Mouse (Mus musculus) heart, adult 2 months (tissue): ENCODE results near the gene Masp1. TPM values are rescaled to one million over a fixed set of nuclear protein-coding genes. Genes with fewer than 3 reads are reported as not detected.

ENCODE experiments used
- DNase-seq, 2 experiments: peaks; one replicate each; pipeline ENCODE4 v3.0.0; 2021
- H3K27ac ChIP-seq: fragments of 200-600 bp; 2 replicates; pipeline ENCODE4 v1.8.1; 2022
- H3K27me3 ChIP-seq: fragments of 200-500 bp; 2 replicates; pipeline ENCODE4 v1.6.1; 2012; ENCODE audit warnings: mild to moderate bottlenecking, low read length, inconsistent platforms, mixed read lengths; ENCODE audit not compliant: control insufficient read depth, insufficient read depth
- H3K36me3 ChIP-seq: fragments of 200-500 bp; 2 replicates; pipeline ENCODE4 v1.6.1; 2012; ENCODE audit warnings: low read length, inconsistent platforms; ENCODE audit not compliant: control insufficient read depth, insufficient read depth
- H3K4me1 ChIP-seq: fragments of 200-500 bp; 2 replicates; pipeline ENCODE4 v1.6.1; 2011; ENCODE audit warnings: low read length; ENCODE audit not compliant: control insufficient read depth, insufficient read depth
- H3K4me3 ChIP-seq: fragments of 200-600 bp; 2 replicates; pipeline ENCODE4 v1.8.1; 2022
- H3K79me2 ChIP-seq: fragments of 200-500 bp; replicated peaks from 2 replicates; pipeline ENCODE4 v1.6.1; 2012; ENCODE audit warnings: mild to moderate bottlenecking, inconsistent platforms, low read length, moderate library complexity, mixed read lengths; ENCODE audit not compliant: control insufficient read depth, insufficient read depth
- H3K9ac ChIP-seq: fragments of 200-500 bp; 2 replicates; pipeline ENCODE4 v1.6.1; 2012; ENCODE audit warnings: low read depth, mild to moderate bottlenecking, control low read depth, inconsistent platforms, low read length, mixed read lengths
- CTCF ChIP-seq: fragments of 200-600 bp; IDR thresholded peaks from 2 replicates; pipeline ENCODE4 v1.8.1; 2022; ENCODE audit warnings: antibody characterized with exemption, mild to moderate bottlenecking, moderate library complexity
- EP300 ChIP-seq: fragments of 200-500 bp; IDR thresholded peaks from 2 replicates; pipeline ENCODE4 v1.6.1; 2011; ENCODE audit warnings: low read depth, low read length, control low read depth; ENCODE audit not compliant: insufficient read depth
- POLR2A ChIP-seq: fragments of 200-500 bp; IDR thresholded peaks from 2 replicates; pipeline ENCODE4 v1.6.1; 2011; ENCODE audit warnings: mild to moderate bottlenecking, low read depth, low read length, control low read depth; ENCODE audit not compliant: insufficient read depth
- WGBS: fragments of 180-500 bp; shearing (Covaris S2); methylation state at CpG from one replicate; pipeline ENCODE4 v1.1.7; 2018; 5-methylcytosine and 5-hydroxymethylcytosine counted together
- intact Hi-C: fragments of 180-260 bp; cut with DNase I; formaldehyde crosslinking; loops from one replicate; pipeline ENCODE4 v1.15.1; 2025
- polyA plus RNA-seq: library from polyadenylated mRNA; depleted of rRNA; stranded (reverse); fragments of >200 nt; gene quantifications from 2 replicates; pipeline ENCODE4 v1.2.3, GENCODE M21; 2012
- total RNA-seq, 2 experiments: library from RNA; stranded (reverse); gene quantifications; 2 replicates each; pipeline ENCODE4 v1.2.3; 2021

The Masp1 gene
- total and polyA plus RNA-seq, 3 experiments: 10.3 to 15.8 (median 15.4) TPM

DNA sequence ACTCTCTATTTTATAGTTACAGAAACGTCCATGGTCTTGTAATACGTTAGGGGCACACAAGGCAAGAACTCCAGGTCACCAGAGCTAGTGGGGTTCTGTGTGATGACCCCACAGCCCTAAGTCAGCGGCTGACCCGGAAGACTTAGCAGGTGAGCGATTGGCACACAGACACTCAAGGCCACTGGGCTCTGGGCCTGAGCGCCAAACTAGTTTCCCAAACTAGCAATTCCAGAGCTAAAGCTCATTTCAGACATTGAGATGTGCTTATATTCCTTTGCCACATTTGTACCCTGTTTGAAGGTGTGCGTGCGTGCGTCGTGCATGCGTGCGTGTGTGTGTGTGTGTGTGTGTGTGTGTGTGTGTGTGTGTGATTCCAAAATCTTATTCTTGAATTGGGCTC is 37.8 kb downstream of the Masp1 start:
- H3K36me3 ChIP-seq: no peaks in the 10 kb centered on the region
- no peaks in the 10 kb centered on the region for H3K4me1 ChIP-seq
- H3K9ac ChIP-seq: no peak overlapping the region
- intact Hi-C loops: no loop called here
- no peak for DNase-seq
- H3K27me3 ChIP-seq: no peaks in the 10 kb centered on the region
- 95% methylated on average over 12 of the region's 12 CpGs for WGBS
- no peak overlapping the region for H3K4me3 ChIP-seq
- no peak overlapping the region for H3K27ac ChIP-seq
- TF ChIP-seq POLR2A (no peak), CTCF (no peak), EP300 (no peak)
- H3K79me2 ChIP-seq: no peaks in the 10 kb centered on the region

DNA sequence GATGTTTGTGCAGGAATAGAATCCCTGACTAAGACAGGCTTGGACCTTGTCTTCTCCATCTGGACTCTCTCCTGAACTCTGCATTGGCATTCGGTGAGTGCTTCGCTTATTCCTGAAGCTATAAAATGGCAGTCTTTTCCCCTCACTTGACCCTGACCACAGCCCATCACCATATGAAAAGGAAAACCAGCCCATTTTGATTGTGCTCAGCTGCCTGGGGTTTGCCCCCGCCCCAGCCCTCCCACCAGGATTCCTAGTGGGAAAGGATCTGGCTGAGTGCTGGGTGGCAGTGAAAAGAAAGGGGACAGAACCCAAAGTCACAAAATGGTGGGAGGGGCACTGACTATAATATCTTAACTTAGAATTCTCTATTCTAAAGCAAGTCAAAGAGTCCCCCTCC is 38.4 kb downstream of the Masp1 start:
- DNase-seq: no peak
- H3K36me3 ChIP-seq: no peaks in the 10 kb centered on the region
- no peaks in the 10 kb centered on the region for H3K4me1 ChIP-seq
- no peak overlapping the region for H3K9ac ChIP-seq
- 95% methylated on average over 3 of the region's 3 CpGs for WGBS
- H3K27me3 ChIP-seq: no peaks in the 10 kb centered on the region
- intact Hi-C loops: no loop called here
- no peak for TF ChIP-seq CTCF
- TF ChIP-seq POLR2A: no peak
- no peak for TF ChIP-seq EP300
- no peak overlapping the region for H3K27ac ChIP-seq
- H3K79me2 ChIP-seq: no peaks in the 10 kb centered on the region
- H3K4me3 ChIP-seq: no peak overlapping the region

DNA sequence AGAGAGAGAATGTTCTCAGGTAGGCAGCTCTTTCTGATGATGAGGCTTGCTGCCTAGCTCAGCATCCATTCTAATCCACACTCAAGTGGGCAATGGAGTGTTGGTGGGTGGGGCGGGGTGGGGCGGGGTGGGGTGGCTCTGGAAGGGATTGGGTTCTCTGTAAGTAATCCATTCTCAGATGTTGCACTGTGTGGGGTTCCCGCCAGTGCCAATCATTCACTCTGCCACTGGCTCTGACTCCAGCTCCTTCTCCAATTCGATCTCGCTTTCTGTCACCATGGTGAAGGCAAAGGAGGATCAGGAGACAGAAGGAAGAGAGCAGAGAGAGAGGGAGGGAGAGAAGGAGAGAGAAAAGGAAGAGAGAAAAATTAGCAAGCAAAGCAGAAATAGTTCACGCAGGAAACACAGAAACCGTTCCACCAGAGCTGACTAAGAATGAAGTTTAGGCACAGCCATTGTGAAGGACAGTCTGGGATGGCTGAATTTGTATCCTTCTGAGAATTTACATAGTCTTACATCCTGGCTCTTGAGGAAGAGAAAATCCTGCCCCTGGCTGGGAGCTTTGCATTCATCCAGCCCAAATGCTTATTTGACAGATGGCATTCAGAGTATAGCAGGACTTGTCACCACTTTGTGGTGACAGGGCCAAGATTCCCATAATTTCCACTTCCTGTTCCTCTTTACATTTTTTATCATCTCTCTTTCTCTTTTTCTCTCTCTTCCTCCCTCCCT is 40.6 kb downstream of the Masp1 start:
- no peak overlapping the region for H3K9ac ChIP-seq
- no peaks in the 10 kb centered on the region for H3K27me3 ChIP-seq
- no peaks in the 10 kb centered on the region for H3K36me3 ChIP-seq
- H3K27ac ChIP-seq: no peak overlapping the region
- no peaks in the 10 kb centered on the region for H3K79me2 ChIP-seq
- no peak overlapping the region for H3K4me3 ChIP-seq
- WGBS: 79% methylated on average over 7 of the region's 7 CpGs
- no peaks in the 10 kb centered on the region for H3K4me1 ChIP-seq
- no peak for TF ChIP-seq EP300
- intact Hi-C loops: no loop called here
- no peak for DNase-seq

DNA sequence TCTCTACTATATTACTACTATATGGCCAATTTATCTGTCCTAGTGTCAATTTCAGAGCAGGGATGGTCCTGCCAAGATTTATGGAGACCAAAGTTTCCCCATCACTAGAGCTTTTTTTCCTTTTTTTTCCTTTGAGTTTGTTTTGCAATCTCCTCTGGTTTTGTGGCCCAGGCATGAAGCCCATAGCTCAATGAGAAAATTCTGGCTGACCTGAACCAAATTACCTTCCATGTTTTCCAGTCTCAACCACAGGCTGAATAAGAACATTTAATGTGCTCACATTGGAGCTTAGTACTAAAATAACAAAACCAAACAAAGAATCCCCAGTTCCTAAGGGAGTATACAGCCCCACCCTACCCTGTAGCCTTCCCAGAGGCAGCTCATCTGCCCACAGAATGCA is 44.0 kb downstream of the Masp1 start:
- no peak overlapping the region for H3K4me3 ChIP-seq
- no peak overlapping the region for H3K27ac ChIP-seq
- no peaks in the 10 kb centered on the region for H3K36me3 ChIP-seq
- H3K79me2 ChIP-seq: no peaks in the 10 kb centered on the region
- intact Hi-C loops: no loop called here
- TF ChIP-seq CTCF (no peak), EP300 (no peak), POLR2A (no peak)
- no peaks in the 10 kb centered on the region for H3K4me1 ChIP-seq
- DNase-seq: no peak
- H3K27me3 ChIP-seq: no peaks in the 10 kb centered on the region
- no peak overlapping the region for H3K9ac ChIP-seq

DNA sequence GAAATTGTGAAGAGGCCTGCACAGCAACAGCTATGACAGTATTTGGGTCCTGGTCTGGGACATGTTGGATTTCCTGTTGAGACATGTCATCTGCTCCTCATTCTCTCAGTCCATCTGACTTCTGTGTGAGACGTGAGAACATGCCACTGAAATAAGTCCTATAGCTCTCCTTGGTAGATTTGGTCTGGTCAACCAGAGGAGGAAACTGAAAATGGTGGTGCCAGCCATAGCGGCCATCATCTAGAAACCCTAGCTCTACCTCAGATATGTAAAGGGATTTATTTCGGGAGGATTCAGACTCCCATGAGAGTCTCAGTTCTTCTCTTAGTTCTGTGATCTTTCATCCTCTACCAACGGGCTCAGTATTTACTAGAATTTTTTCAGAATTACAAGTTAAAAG is 45.0 kb downstream of the Masp1 start:
- Histone ChIP-seq H3K4me1 (no peaks in the 10 kb centered on the region), H3K9ac (no peak overlapping the region), H3K79me2 (no peaks in the 10 kb centered on the region), H3K27ac (no peak overlapping the region), H3K27me3 (no peaks in the 10 kb centered on the region), H3K4me3 (no peak overlapping the region), H3K36me3 (no peaks in the 10 kb centered on the region)
- DNase-seq: no peak
- intact Hi-C loops: no loop called here
- 84% methylated on average over 4 of the region's 4 CpGs for WGBS
- TF ChIP-seq EP300: no peak
- no peak for TF ChIP-seq CTCF
- TF ChIP-seq POLR2A: no peak

DNA sequence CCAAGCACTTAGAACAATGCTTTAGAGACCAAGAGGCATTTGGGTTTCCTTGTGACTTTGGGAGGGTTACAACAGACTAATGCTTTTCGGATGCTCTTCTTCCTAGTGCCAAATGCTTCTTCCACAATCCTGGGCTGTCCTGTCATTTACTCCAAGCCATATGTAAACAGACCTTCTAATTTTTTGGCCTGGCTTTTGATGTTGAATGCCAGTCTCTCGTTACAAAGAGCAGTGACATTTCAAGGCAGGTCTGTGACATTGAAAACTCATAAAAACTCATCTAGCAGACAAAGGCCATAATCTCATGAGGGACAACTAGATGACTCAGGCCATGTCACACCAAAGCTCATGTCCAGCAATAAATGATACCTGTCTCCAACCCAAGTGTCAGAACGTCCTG is 48.6 kb downstream of the Masp1 start:
- H3K27ac ChIP-seq: no peak overlapping the region
- H3K4me3 ChIP-seq: no peak overlapping the region
- WGBS: 70% methylated on average over 3 of the region's 3 CpGs
- TF ChIP-seq EP300 (no peak), CTCF (no peak), POLR2A (no peak)
- no peaks in the 10 kb centered on the region for H3K79me2 ChIP-seq
- no peaks in the 10 kb centered on the region for H3K4me1 ChIP-seq
- no peak for DNase-seq
- intact Hi-C loops: no loop called here
- H3K27me3 ChIP-seq: no peaks in the 10 kb centered on the region
- no peaks in the 10 kb centered on the region for H3K36me3 ChIP-seq
- H3K9ac ChIP-seq: no peak overlapping the region
